Mouse (Mus musculus): Measurements from ENCODE around the gene Efnb2. TPM values are rescaled to one million over a fixed set of nuclear protein-coding genes. Genes with fewer than 3 reads are reported as not detected.

The Efnb2 gene
- total RNA-seq (2021): 10 to 100 TPM; 67.0 to 82.2 TPM
- long read RNA-seq, experiment 1, full-length matches to known transcripts: 5 of 10 reads
- long read RNA-seq, experiment 1, partial matches to known transcripts: 0 of 10 reads
- long read RNA-seq, experiment 1, other reads (novel, unspliced or antisense): 5 of 10 reads
- long read RNA-seq, experiment 2, full-length matches to known transcripts: 7 of 17 reads
- long read RNA-seq, experiment 2, partial matches to known transcripts: 1 of 17 reads
- long read RNA-seq, experiment 2, other reads (novel, unspliced or antisense): 9 of 17 reads

GRCm38 (mm10) chr8:8661103-8661758 is at the start of gene Efnb2:
Gene Efnb2, minus strand, starts transcription at chr8:8661242.
- intact Hi-C loops (cut with DNase I): loop anchor here (2.0 to 5.0 kb wide), 2 partner anchors 332 to 516 kb away; no protein-coding TSS in a partner anchor
- peak; percentile 97 to 98 for DNase-seq (ENCODE audit: low spot score in 2 of 2)

GRCm38 (mm10) chr8:8704813-8705212 is 43.8 kb upstream of the Efnb2 start:
- intact Hi-C loops (cut with DNase I): no loop called here
- DNase-seq (ENCODE audit: low spot score in 2 of 2): no peak

GRCm38 (mm10) chr8:8703668-8704067 is 42.6 kb upstream of the Efnb2 start:
- intact Hi-C loops (cut with DNase I): no loop called here
- DNase-seq (ENCODE audit: low spot score in 2 of 2): no peak

GRCm38 (mm10) chr8:8700821-8701220 is 39.8 kb upstream of the Efnb2 start:
- DNase-seq (ENCODE audit: low spot score in 2 of 2): no peak
- intact Hi-C loops (cut with DNase I): no loop called here

GRCm38 (mm10) chr8:8700229-8700628 is 39.2 kb upstream of the Efnb2 start:
- no peak for DNase-seq (ENCODE audit: low spot score in 2 of 2)
- intact Hi-C loops (cut with DNase I): no loop called here

GRCm38 (mm10) chr8:8690146-8691092 is 29.4 kb upstream of the Efnb2 start, which contains the start of gene Arglu1:
Gene Arglu1, minus strand, starts transcription at chr8:8690521.
- intact Hi-C loops (cut with DNase I): no loop called here

GRCm38 (mm10) chr8:8689454-8690145 is 28.6 kb upstream of the Efnb2 start:
- intact Hi-C loops (cut with DNase I): no loop called here
- DNase-seq (ENCODE audit: low spot score in 2 of 2): peak; percentile 64 to 73

More at GRCm38 (mm10) chr8:8690146-8691092, 29.4 kb upstream of the Efnb2 start, which contains the start of gene Arglu1:
- DNase-seq (ENCODE audit: low spot score in 2 of 2): peak; percentile 98 to 99

GRCm38 (mm10) chr8:8688823-8689453 is 27.9 kb upstream of the Efnb2 start:
- intact Hi-C loops (cut with DNase I): no loop called here
- DNase-seq (ENCODE audit: low spot score in 2 of 2): no peak

- intact Hi-C loops (cut with DNase I): no loop called here
Observed at GRCm38 (mm10) chr8:8685517-8685916, 24.5 kb upstream of the Efnb2 start.

GRCm38 (mm10) chr8:8682697-8683096 is 21.7 kb upstream of the Efnb2 start:
- DNase-seq (ENCODE audit: low spot score in 2 of 2): no peak
- intact Hi-C loops (cut with DNase I): no loop called here

More at GRCm38 (mm10) chr8:8685517-8685916, 24.5 kb upstream of the Efnb2 start:
- no peak for DNase-seq (ENCODE audit: low spot score in 2 of 2)

GRCm38 (mm10) chr8:8678236-8678635 is 17.2 kb upstream of the Efnb2 start:
- intact Hi-C loops (cut with DNase I): no loop called here
- DNase-seq (ENCODE audit: low spot score in 2 of 2): no peak

- DNase-seq (ENCODE audit: low spot score in 2 of 2): no peak
- intact Hi-C loops (cut with DNase I): no loop called here
Observed at GRCm38 (mm10) chr8:8674864-8675263, 13.8 kb upstream of the Efnb2 start.

GRCm38 (mm10) chr8:8661759-8662138 is 707 bp upstream of the Efnb2 start:
- intact Hi-C loops (cut with DNase I): loop anchor here (2.0 to 5.0 kb wide), 2 partner anchors 331 to 516 kb away; no protein-coding TSS in a partner anchor
- DNase-seq (ENCODE audit: low spot score in 2 of 2): peak; percentile 92 to 95

GRCm38 (mm10) chr8:8660307-8661098 is 539 bp downstream of the Efnb2 start:
- intact Hi-C loops (cut with DNase I): loop anchor here (2.0 to 5.0 kb wide), 2 partner anchors 332 to 517 kb away; no protein-coding TSS in a partner anchor
- DNase-seq (ENCODE audit: low spot score in 2 of 2): no peak

- intact Hi-C loops (cut with DNase I): loop anchor here (2.0 to 10.0 kb wide), 3 partner anchors 333 to 518 kb away; no protein-coding TSS in a partner anchor
- DNase-seq (ENCODE audit: low spot score in 2 of 2): no peak
Observed at GRCm38 (mm10) chr8:8659503-8660306, 1.3 kb downstream of the Efnb2 start.

GRCm38 (mm10) chr8:8658426-8659224 is 2.4 kb downstream of the Efnb2 start:
- peak; percentile 87 to 88 for DNase-seq (ENCODE audit: low spot score in 2 of 2)
- intact Hi-C loops (cut with DNase I): loop anchor here (10.0 kb wide), 1 partner anchor 424 kb away; no protein-coding TSS in a partner anchor
